Mouse (Mus musculus): ENCODE data around the gene Cenpe. TPM values are rescaled to one million over a fixed set of nuclear protein-coding genes. Genes with fewer than 3 reads are reported as not detected.
"Not testable (repeated sequence)": the region's sequence is repeated elsewhere in the genome, so short reads cannot be mapped to it uniquely, and the experiment has no call there.

Cenpe gene
- total RNA-seq (2014; rRNA removed), result 1.6 and 1.7 TPM in 2 replicates
- 1.5 TPM in 2 replicates for polyA plus RNA-seq (2015; fragmentation: Nextera tagmentation; extraction: Ambion mirVana)

DNA sequence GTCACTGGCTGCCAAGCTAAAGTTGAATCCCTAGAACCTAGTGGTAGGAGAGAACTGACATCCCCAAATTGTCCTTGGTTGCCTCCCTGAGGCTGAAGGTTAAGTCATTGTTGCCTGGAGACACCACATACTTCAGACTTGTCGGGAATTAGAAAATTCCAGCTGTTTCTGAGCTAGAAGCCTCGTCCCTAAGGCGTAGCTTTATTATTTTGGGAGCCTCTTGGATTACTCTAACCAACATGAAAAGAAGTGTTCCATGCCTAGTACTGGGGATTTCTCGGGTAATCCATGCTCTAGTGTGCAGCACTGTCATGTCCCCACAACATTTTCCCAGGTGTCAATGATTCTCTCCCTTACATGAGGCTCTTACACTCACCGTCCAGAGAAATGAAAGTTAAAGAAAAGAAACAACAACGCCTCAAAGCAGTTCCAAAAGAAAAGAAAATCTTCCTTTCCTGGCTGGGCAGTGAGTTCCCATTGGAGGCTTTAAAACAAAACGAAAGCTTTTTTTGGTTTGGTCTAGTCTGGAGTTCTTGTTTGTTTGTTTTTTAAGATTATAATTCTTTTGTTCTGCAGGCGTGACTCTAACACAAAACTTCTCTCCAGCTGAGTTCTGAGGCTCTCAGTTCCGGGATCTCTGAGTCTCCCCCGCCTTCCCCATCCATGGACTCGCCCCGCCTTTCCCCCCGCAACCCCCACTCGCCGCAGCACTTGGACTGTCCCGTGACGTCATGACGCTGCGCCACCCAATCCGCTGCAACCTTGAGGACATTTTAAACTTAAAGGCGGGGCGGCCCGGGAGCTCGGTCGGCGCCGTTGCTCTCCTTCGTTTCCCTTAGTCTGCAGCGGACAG is at the start of gene Cenpe:
Cenpe (plus strand) TSS at position 733 of the 853 bp plus-strand sequence.
- Histone ChIP-seq H3K4me1 (ENCODE audit: insufficient read depth, low read length) (peaks cover 5% of the 10 kb centered on the region; the same call in 1 of the 2 replicates), H3K27me3 (ENCODE audit: insufficient read depth, low read length) (no peaks in the 10 kb centered on the region), H3K27ac (ENCODE audit: low read depth, low read length) (no peak within 1 kb of the TSS), H3K4me2 (ENCODE audit: low read depth, low read length, poor library complexity, severe bottlenecking) (peak within 1 kb of the TSS; percentile 94), H3K9me3 (ENCODE audit: low read length) (no peaks in the 10 kb centered on the region), H3K4me3 (ENCODE audit: low read depth, low read length) (peak within 1 kb of the TSS; percentile 70), H3K9ac (replicated peaks; ENCODE audit: low read length, poor library complexity, severe bottlenecking) (peak within 1 kb of the TSS; percentile 8; the same call in 1 of the 2 replicates), H3K36me3 (ENCODE audit: insufficient read depth, low read length) (no peaks in the 10 kb centered on the region)
- 0 out of 2 replicates have a peak, but pooled peaks have one; percentile 11 for TF ChIP-seq CTCF (IDR thresholded peaks at IDR 0.05)
- WGBS, result 2% methylated on average over 29 of the region's 29 CpGs
- ATAC-seq (ENCODE audit: low FRiP score) (peak; percentile 96), DNase-seq (ENCODE audit: low spot score) (peak; percentile 93)

DNA sequence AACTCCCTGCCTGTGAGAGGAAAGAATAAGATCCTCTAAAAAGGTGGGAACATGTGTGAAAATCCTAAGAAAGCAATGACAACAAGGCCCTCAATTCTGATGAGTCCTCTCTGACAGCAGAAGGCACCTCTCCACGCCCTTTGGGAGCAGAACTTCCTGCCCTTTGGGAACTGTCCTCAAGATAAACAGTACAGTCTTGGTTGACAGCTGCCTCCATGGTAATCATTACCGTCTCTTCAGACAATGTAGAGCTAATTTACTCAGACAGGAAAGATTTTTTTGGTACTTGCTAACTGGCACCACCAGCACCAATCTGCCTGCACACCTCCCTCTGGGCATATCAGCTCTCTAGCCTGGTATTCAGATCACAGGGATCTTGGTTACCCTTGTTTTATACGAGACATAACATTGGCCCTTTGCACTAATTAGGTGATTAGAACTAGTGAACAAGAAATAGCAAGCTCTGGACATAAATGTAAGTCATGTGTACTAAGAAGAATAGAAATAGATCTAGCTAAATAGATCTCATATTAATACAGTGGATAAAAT is 40.4 kb upstream of the Cenpe start:
- no peaks in the 10 kb centered on the region for H3K27me3 ChIP-seq (ENCODE audit: insufficient read depth, low read length)
- H3K4me2 ChIP-seq (ENCODE audit: low read depth, low read length, poor library complexity, severe bottlenecking), result no peak overlapping the region
- H3K4me1 ChIP-seq (ENCODE audit: insufficient read depth, low read length), result no peaks in the 10 kb centered on the region
- ATAC-seq (ENCODE audit: low FRiP score) (peak; percentile 41; the same call in 1 of the 2 replicates), DNase-seq (ENCODE audit: low spot score) (no peak)
- H3K9ac ChIP-seq (replicated peaks; ENCODE audit: low read length, poor library complexity, severe bottlenecking), result no peak overlapping the region
- WGBS, result 54% methylated on average over 3 of the region's 3 CpGs
- no peaks in the 10 kb centered on the region for H3K36me3 ChIP-seq (ENCODE audit: insufficient read depth, low read length)
- no peak for TF ChIP-seq CTCF (IDR thresholded peaks at IDR 0.05)
- no peak overlapping the region for H3K4me3 ChIP-seq (ENCODE audit: low read depth, low read length)
- no peaks in the 10 kb centered on the region for H3K9me3 ChIP-seq (ENCODE audit: low read length)
- H3K27ac ChIP-seq (ENCODE audit: low read depth, low read length), result no peak overlapping the region

DNA sequence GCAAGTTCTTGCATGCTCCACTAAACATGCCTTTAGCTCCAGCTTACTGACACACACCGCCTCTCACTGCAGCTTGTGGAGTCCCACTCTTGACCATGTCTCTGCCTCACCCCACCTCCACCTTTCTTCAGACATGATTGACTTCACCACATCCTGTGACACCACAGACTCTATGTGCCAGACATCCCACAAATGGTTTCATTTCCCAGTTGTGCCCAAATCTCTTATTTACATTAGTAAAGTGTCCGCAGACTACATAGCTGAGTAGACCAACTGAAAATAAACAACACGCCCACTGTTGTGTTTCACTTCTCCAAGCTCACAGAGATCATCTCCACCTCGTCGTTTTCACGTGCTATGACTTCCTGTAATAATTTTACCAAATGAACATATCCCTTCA is 20.5 kb upstream of the Cenpe start:
- DNase-seq (ENCODE audit: low spot score) (no peak), ATAC-seq (ENCODE audit: low FRiP score) (no peak)
- H3K9me3 ChIP-seq (ENCODE audit: low read length), result no peaks in the 10 kb centered on the region
- H3K4me3 ChIP-seq (ENCODE audit: low read depth, low read length), result no peak overlapping the region
- TF ChIP-seq CTCF (IDR thresholded peaks at IDR 0.05), result no peak
- H3K4me1 ChIP-seq (ENCODE audit: insufficient read depth, low read length), result no peaks in the 10 kb centered on the region
- H3K36me3 ChIP-seq (ENCODE audit: insufficient read depth, low read length), result no peaks in the 10 kb centered on the region
- H3K27me3 ChIP-seq (ENCODE audit: insufficient read depth, low read length), result no peaks in the 10 kb centered on the region
- no peak overlapping the region for H3K9ac ChIP-seq (replicated peaks; ENCODE audit: low read length, poor library complexity, severe bottlenecking)
- no peak overlapping the region for H3K27ac ChIP-seq (ENCODE audit: low read depth, low read length)
- no peak overlapping the region for H3K4me2 ChIP-seq (ENCODE audit: low read depth, low read length, poor library complexity, severe bottlenecking)
- WGBS, result 89% methylated on average over 6 of the region's 6 CpGs

DNA sequence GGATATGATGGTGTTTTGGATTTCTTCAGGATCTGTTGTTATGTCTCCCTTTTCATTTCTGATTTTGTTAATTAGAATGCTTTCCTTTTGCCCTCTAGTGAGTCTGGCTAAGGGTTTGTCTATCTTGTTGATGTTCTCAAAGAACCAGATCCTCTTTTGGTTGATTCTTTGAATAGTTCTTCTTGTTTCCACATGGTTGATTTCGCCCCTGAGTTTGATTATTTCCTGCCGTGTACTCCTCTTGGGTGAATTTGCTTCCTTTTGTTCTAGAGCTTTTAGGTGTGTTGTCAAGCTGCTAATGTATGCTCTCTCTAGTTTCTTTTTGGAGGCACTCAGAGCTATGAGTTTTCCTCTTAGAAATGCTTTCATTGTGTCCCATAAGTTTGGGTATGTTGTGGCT is 14.3 kb upstream of the Cenpe start:
- H3K4me2 ChIP-seq (ENCODE audit: low read depth, low read length, poor library complexity, severe bottlenecking); H3K36me3 ChIP-seq (ENCODE audit: insufficient read depth, low read length); H3K4me3 ChIP-seq (ENCODE audit: low read depth, low read length); H3K27ac ChIP-seq (ENCODE audit: low read depth, low read length); DNase-seq (ENCODE audit: low spot score); H3K27me3 ChIP-seq (ENCODE audit: insufficient read depth, low read length); ATAC-seq (ENCODE audit: low FRiP score); H3K9me3 ChIP-seq (ENCODE audit: low read length); H3K9ac ChIP-seq (replicated peaks; ENCODE audit: low read length, poor library complexity, severe bottlenecking); H3K4me1 ChIP-seq (ENCODE audit: insufficient read depth, low read length): not testable (repeated sequence)
- 64% methylated on average over 2 of the region's 2 CpGs for WGBS

DNA sequence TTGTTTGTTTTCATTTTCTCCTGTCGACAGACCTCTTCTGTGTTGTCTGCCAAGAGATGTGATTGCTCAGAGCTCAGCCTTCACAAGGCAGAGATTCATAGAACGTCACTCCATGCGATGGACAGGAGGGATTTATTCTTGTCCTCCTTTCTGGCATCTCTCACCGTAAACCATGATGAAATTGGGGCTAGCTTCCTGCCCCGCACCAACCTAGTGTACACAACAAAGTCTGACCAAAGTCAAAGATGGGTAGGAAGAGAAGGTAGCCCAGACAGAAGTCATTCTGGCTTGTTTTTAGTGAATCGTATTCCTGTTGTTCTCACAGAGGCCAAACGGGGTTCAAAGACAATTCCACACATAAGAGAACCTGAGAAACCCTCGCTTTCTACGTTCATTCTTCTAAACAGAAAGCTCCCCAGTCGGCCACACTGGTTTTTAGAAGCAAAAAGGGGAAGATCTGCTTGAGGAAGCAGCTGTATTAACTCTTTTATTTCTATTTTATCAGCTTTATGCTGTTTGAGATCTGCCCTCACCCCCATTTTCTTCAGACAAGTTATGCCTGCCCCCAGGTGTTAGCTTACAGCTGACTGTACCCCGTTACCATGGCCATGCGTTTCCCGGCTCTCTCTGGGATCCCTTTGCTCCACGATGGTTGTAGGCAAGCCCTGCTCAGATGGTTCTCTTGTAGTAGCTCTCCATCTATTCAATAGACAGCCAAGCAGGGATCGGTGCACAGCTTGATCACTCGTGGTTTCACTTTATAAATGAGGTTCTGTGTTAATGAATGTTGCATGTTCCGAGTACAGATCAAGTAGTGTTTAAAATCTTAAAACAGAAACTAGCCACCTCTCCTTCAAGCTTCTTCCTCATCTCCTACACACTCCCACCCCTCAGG is 11.7 kb upstream of the Cenpe start:
- Histone ChIP-seq H3K4me1 (ENCODE audit: insufficient read depth, low read length) (no peaks in the 10 kb centered on the region), H3K9me3 (ENCODE audit: low read length) (no peaks in the 10 kb centered on the region), H3K4me3 (ENCODE audit: low read depth, low read length) (no peak overlapping the region), H3K27me3 (ENCODE audit: insufficient read depth, low read length) (no peaks in the 10 kb centered on the region), H3K4me2 (ENCODE audit: low read depth, low read length, poor library complexity, severe bottlenecking) (no peak overlapping the region), H3K9ac (replicated peaks; ENCODE audit: low read length, poor library complexity, severe bottlenecking) (no peak overlapping the region), H3K27ac (ENCODE audit: low read depth, low read length) (no peak overlapping the region), H3K36me3 (ENCODE audit: insufficient read depth, low read length) (no peaks in the 10 kb centered on the region)
- DNase-seq (ENCODE audit: low spot score) (no peak), ATAC-seq (ENCODE audit: low FRiP score) (no peak)
- no peak for TF ChIP-seq CTCF (IDR thresholded peaks at IDR 0.05)
- 82% methylated on average over 17 of the region's 17 CpGs for WGBS

Data from midbrain, postnatal 0 days (tissue).